Mouse (Mus musculus) kidney, embryonic 15.5 days (tissue): ENCODE results near the gene Selp. TPM values are rescaled to one million over a fixed set of nuclear protein-coding genes. Genes with fewer than 3 reads are reported as not detected.

Experiments used
- ATAC-seq: fragments of 200-750 bp; cut with Nextera tagmentation; replicated peaks from 2 replicates; pipeline ENCODE4 v1.8.0; 2017; ENCODE audit warnings: moderate TSS enrichment; ENCODE audit not compliant: low FRiP score
- H3K27ac ChIP-seq: fragments of 300-500 bp; sonication (generic); 2 replicates; pipeline ENCODE4 v1.5.1; 2015; ENCODE audit warnings: mild to moderate bottlenecking, inconsistent platforms
- H3K27me3 ChIP-seq: fragments of 300-500 bp; sonication (generic); 2 replicates; pipeline ENCODE4 v1.6.1; 2015; ENCODE audit warnings: inconsistent platforms
- H3K36me3 ChIP-seq: fragments of 300-500 bp; sonication (generic); 2 replicates; pipeline ENCODE4 v1.6.1; 2015; ENCODE audit warnings: inconsistent platforms
- H3K4me1 ChIP-seq: fragments of 300-500 bp; sonication (generic); 2 replicates; pipeline ENCODE4 v1.6.1; 2015; ENCODE audit warnings: inconsistent platforms
- H3K4me2 ChIP-seq: fragments of 300-500 bp; sonication (generic); 2 replicates; pipeline ENCODE4 v1.6.1; 2015; ENCODE audit warnings: moderate library complexity, mild to moderate bottlenecking, inconsistent platforms
- H3K4me3 ChIP-seq: fragments of 300-500 bp; sonication (generic); replicated peaks from 2 replicates; pipeline ENCODE4 v1.5.1; 2015; ENCODE audit warnings: mild to moderate bottlenecking, inconsistent platforms
- H3K9ac ChIP-seq: fragments of 300-500 bp; sonication (generic); 2 replicates; pipeline ENCODE4 v1.6.1; 2015; ENCODE audit warnings: mild to moderate bottlenecking, inconsistent platforms
- H3K9me3 ChIP-seq: fragments of 300-500 bp; sonication (generic); replicated peaks from 2 replicates; pipeline ENCODE4 v1.6.1; 2016; ENCODE audit warnings: inconsistent platforms
- WGBS: fragments of 180-500 bp; shearing (Covaris S2); methylation state at CpG from one replicate; pipeline ENCODE4 v1.1.7; 2015; ENCODE audit warnings: mixed read lengths; 5-methylcytosine and 5-hydroxymethylcytosine counted together
- polyA plus RNA-seq: library from polyadenylated mRNA; unstranded; fragments of >200 nt; fragmentation: Nextera tagmentation; extraction: Ambion mirVana; gene quantifications from 2 replicates; pipeline ENCODE4 v1.2.1, GENCODE M21; 2015

Gene Selp
- polyA plus RNA-seq, 1 experiment from 2014 or later = 1.1 TPM

GRCm38 (mm10) chr1:164120777-164121158 lies 5.7 kb downstream of the Selp start:
- Histone ChIP-seq H3K27ac (no peak overlapping the region), H3K36me3 (no peaks in the 10 kb centered on the region), H3K4me2 (no peak overlapping the region), H3K9ac (no peak overlapping the region), H3K4me1 (peaks cover 4% of the 10 kb centered on the region; the same call in 1 of the 2 replicates), H3K4me3 (no peak overlapping the region), H3K27me3 (no peaks in the 10 kb centered on the region), H3K9me3 (no peaks in the 10 kb centered on the region)
- WGBS = 78% methylated on average over 3 of the region's 3 CpGs
- ATAC-seq = no peak

GRCm38 (mm10) chr1:164123836-164124235 lies 8.8 kb downstream of the Selp start:
- H3K4me2 ChIP-seq = no peak overlapping the region
- H3K27me3 ChIP-seq = no peaks in the 10 kb centered on the region
- WGBS = 35% methylated on average over 3 of the region's 3 CpGs
- ATAC-seq = no peak
- H3K4me1 ChIP-seq = 0 out of 2 replicates have a peak, but pooled peaks cover 4% of the 10 kb centered on the region
- no peaks in the 10 kb centered on the region for H3K9me3 ChIP-seq
- H3K4me3 ChIP-seq = no peak overlapping the region
- H3K27ac ChIP-seq = no peak overlapping the region
- H3K36me3 ChIP-seq = no peaks in the 10 kb centered on the region
- no peak overlapping the region for H3K9ac ChIP-seq

- H3K9me3 ChIP-seq = no peaks in the 10 kb centered on the region
- H3K4me1 ChIP-seq = no peaks in the 10 kb centered on the region
- H3K4me3 ChIP-seq = no peak overlapping the region
- peak; percentile 91 for ATAC-seq
- no peak overlapping the region for H3K4me2 ChIP-seq
- H3K27ac ChIP-seq = no peak overlapping the region
- 40% methylated on average over 3 of the region's 3 CpGs for WGBS
- no peaks in the 10 kb centered on the region for H3K27me3 ChIP-seq
- no peaks in the 10 kb centered on the region for H3K36me3 ChIP-seq
- no peak overlapping the region for H3K9ac ChIP-seq
These were observed 14.9 kb downstream of the Selp start for GRCm38 (mm10) chr1:164130013-164130412.

GRCm38 (mm10) chr1:164132609-164133008 lies 17.5 kb downstream of the Selp start:
- WGBS = 78% methylated on average over 1 of the region's 1 CpGs
- no peak for ATAC-seq

GRCm38 (mm10) chr1:164134101-164134500 lies 19.0 kb downstream of the Selp start:
- H3K4me2 ChIP-seq = no peak overlapping the region
- H3K27me3 ChIP-seq = no peaks in the 10 kb centered on the region
- 0 out of 2 replicates have a peak, but pooled peaks cover 3% of the 10 kb centered on the region for H3K4me1 ChIP-seq
- H3K36me3 ChIP-seq = no peaks in the 10 kb centered on the region
- 67% methylated on average over 6 of the region's 6 CpGs for WGBS
- H3K9me3 ChIP-seq = no peaks in the 10 kb centered on the region
- no peak for ATAC-seq
- no peak overlapping the region for H3K4me3 ChIP-seq
- H3K9ac ChIP-seq = no peak overlapping the region
- H3K27ac ChIP-seq = no peak overlapping the region

More at GRCm38 (mm10) chr1:164132609-164133008, 17.5 kb downstream of the Selp start:
- Histone ChIP-seq H3K36me3 (no peaks in the 10 kb centered on the region), H3K27ac (no peak overlapping the region), H3K27me3 (no peaks in the 10 kb centered on the region), H3K4me3 (no peak overlapping the region), H3K4me1 (no peaks in the 10 kb centered on the region), H3K4me2 (no peak overlapping the region), H3K9me3 (no peaks in the 10 kb centered on the region), H3K9ac (no peak overlapping the region)

GRCm38 (mm10) chr1:164135360-164135759 lies 20.3 kb downstream of the Selp start:
- Histone ChIP-seq H3K4me2 (no peak overlapping the region), H3K27ac (no peak overlapping the region), H3K4me1 (0 out of 2 replicates have a peak, but pooled peaks cover 3% of the 10 kb centered on the region), H3K9me3 (no peaks in the 10 kb centered on the region), H3K4me3 (no peak overlapping the region), H3K36me3 (no peaks in the 10 kb centered on the region), H3K27me3 (0 out of 2 replicates have a peak, but pooled peaks cover 1% of the 10 kb centered on the region), H3K9ac (no peak overlapping the region)
- WGBS = 53% methylated on average over 5 of the region's 5 CpGs
- ATAC-seq = no peak

GRCm38 (mm10) chr1:164135960-164136359 lies 20.9 kb downstream of the Selp start:
- no peak for ATAC-seq

GRCm38 (mm10) chr1:164136636-164137035 lies 21.6 kb downstream of the Selp start:
- 68% methylated on average over 6 of the region's 6 CpGs for WGBS

More at GRCm38 (mm10) chr1:164135960-164136359, 20.9 kb downstream of the Selp start:
- Histone ChIP-seq H3K4me1 (0 out of 2 replicates have a peak, but pooled peaks cover 3% of the 10 kb centered on the region), H3K9ac (no peak overlapping the region), H3K4me3 (no peak overlapping the region), H3K27me3 (0 out of 2 replicates have a peak, but pooled peaks cover 3% of the 10 kb centered on the region), H3K36me3 (no peaks in the 10 kb centered on the region), H3K4me2 (no peak overlapping the region), H3K9me3 (no peaks in the 10 kb centered on the region), H3K27ac (no peak overlapping the region)
- 28% methylated on average over 11 of the region's 11 CpGs for WGBS

GRCm38 (mm10) chr1:164138365-164139130 lies 23.5 kb downstream of the Selp start:
- H3K4me3 ChIP-seq = no peak overlapping the region
- WGBS = 7% methylated on average over 5 of the region's 5 CpGs
- no peaks in the 10 kb centered on the region for H3K9me3 ChIP-seq
- no peaks in the 10 kb centered on the region for H3K36me3 ChIP-seq
- H3K4me1 ChIP-seq = 0 out of 2 replicates have a peak, but pooled peaks cover 3% of the 10 kb centered on the region
- peak overlapping the region; percentile 35; the same call in 1 of the 2 replicates for H3K4me2 ChIP-seq
- H3K27ac ChIP-seq = no peak overlapping the region
- peak; percentile 89 for ATAC-seq
- 0 out of 2 replicates have a peak, but pooled peaks cover 3% of the 10 kb centered on the region for H3K27me3 ChIP-seq
- H3K9ac ChIP-seq = no peak overlapping the region

More at GRCm38 (mm10) chr1:164136636-164137035, 21.6 kb downstream of the Selp start:
- H3K36me3 ChIP-seq = no peaks in the 10 kb centered on the region
- H3K9ac ChIP-seq = no peak overlapping the region
- H3K27me3 ChIP-seq = 0 out of 2 replicates have a peak, but pooled peaks cover 3% of the 10 kb centered on the region
- no peak overlapping the region for H3K4me3 ChIP-seq
- H3K9me3 ChIP-seq = no peaks in the 10 kb centered on the region
- H3K4me1 ChIP-seq = 0 out of 2 replicates have a peak, but pooled peaks cover 3% of the 10 kb centered on the region
- H3K27ac ChIP-seq = no peak overlapping the region
- no peak for ATAC-seq
- no peak overlapping the region for H3K4me2 ChIP-seq

- no peak overlapping the region for H3K27ac ChIP-seq
- 0 out of 2 replicates have a peak, but pooled peaks cover 3% of the 10 kb centered on the region for H3K4me1 ChIP-seq
- no peak overlapping the region for H3K9ac ChIP-seq
- WGBS = 55% methylated on average over 4 of the region's 4 CpGs
- ATAC-seq = no peak
- H3K36me3 ChIP-seq = no peaks in the 10 kb centered on the region
- no peak overlapping the region for H3K4me2 ChIP-seq
- H3K4me3 ChIP-seq = no peak overlapping the region
- H3K9me3 ChIP-seq = no peaks in the 10 kb centered on the region
- H3K27me3 ChIP-seq = 0 out of 2 replicates have a peak, but pooled peaks cover 3% of the 10 kb centered on the region
These were observed 24.4 kb downstream of the Selp start for GRCm38 (mm10) chr1:164139464-164139863.

GRCm38 (mm10) chr1:164149083-164149482 lies 34.0 kb downstream of the Selp start:
- Histone ChIP-seq H3K9me3 (no peaks in the 10 kb centered on the region), H3K27ac (no peak overlapping the region), H3K9ac (no peak overlapping the region), H3K4me3 (no peak overlapping the region), H3K4me1 (peaks cover 6% of the 10 kb centered on the region), H3K4me2 (no peak overlapping the region), H3K27me3 (no peaks in the 10 kb centered on the region), H3K36me3 (no peaks in the 10 kb centered on the region)
- 98% methylated on average over 7 of the region's 7 CpGs for WGBS
- no peak for ATAC-seq

- Histone ChIP-seq H3K36me3 (no peaks in the 10 kb centered on the region), H3K4me1 (peaks cover 6% of the 10 kb centered on the region), H3K27ac (no peak within 1 kb of the TSS), H3K27me3 (no peaks in the 10 kb centered on the region), H3K4me2 (peak within 1 kb of the TSS; percentile 48), H3K4me3 (0 out of 2 replicates have a peak within 1 kb of the TSS, but pooled peaks have one; percentile 10), H3K9ac (no peak within 1 kb of the TSS), H3K9me3 (no peaks in the 10 kb centered on the region)
- WGBS = 15% methylated on average over 16 of the region's 16 CpGs
- ATAC-seq = peak; percentile 66
These were observed 36.5 kb downstream of the Selp start, which contains the start of gene F5 for GRCm38 (mm10) chr1:164151387-164152088. F5 (plus strand) TSS chr1:164151838.
